Mouse (Mus musculus): ENCODE data around the gene Dnajc15. TPM values are rescaled to one million over a fixed set of nuclear protein-coding genes. Genes with fewer than 3 reads are reported as not detected.

Gene Dnajc15
- total RNA-seq, 2 experiments from 2014 or later: 269 to 282 TPM

- DNase-seq: no peak
These were observed 13.9 kb downstream of the Dnajc15 start for GRCm38 (mm10) chr14:77860841-77861560.

- no peak for DNase-seq
These were observed 15.0 kb downstream of the Dnajc15 start for GRCm38 (mm10) chr14:77859894-77860293.

- DNase-seq: no peak
These were observed 21.0 kb downstream of the Dnajc15 start for GRCm38 (mm10) chr14:77853951-77854350.

DNA sequence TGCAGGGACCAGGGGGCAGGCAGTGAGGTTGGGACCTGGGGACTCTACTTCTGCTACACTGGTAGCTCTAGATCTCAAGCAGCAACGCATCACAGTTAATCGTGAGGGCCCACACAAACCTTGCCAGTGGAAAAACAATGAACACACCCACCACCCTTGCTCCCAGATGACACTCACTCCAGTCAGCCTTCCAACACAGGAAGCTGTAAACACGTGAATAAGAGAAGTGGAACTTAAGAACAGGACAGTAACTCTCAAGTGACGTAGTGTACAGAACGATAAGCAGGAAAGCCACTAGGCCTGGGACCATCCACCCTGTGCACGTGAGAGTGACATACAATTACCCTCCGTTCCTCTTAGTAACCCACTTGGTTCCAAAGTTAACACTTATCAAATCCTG is 25.1 kb downstream of the Dnajc15 start:
- DNase-seq: peak; percentile 22 to 29

DNA sequence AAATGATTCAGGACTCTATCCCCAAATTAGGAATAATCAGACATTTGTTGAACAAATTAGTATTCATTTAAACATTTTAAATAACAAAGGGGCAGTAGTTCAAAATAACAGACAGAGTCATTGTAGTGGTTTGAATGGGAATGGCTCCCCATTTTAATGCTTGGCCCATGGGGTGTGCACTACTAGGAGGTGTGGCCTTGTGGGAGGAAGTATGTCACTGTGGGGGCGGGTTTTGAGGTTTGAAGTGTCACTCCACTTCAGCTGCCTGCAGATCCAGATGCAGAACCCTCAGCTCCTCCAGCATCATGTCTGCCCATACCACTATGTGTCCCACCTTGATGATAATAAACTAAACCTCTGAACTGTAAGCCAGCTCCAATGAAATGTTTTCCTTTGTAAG is 26.6 kb downstream of the Dnajc15 start:
- DNase-seq: no peak

DNA sequence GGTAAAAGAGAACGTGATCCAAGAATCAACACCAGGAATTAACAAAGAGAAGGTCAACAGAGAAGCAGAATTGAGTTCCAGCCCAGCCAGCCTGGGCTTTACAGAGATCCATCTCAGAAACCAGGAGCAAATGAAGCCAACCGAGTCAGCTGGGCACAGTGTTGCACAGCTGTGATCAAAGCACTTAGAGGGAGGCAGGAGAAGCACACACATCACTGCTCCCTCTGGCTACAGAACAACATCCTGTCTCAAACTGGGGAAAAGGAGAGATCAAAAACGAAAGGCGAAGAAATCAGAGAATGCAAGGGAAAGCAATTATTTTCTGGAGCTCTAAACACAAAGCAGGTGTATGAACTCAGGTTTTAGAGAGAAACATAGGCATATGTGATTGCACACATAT is 28.7 kb downstream of the Dnajc15 start:
- no peak for DNase-seq

DNA sequence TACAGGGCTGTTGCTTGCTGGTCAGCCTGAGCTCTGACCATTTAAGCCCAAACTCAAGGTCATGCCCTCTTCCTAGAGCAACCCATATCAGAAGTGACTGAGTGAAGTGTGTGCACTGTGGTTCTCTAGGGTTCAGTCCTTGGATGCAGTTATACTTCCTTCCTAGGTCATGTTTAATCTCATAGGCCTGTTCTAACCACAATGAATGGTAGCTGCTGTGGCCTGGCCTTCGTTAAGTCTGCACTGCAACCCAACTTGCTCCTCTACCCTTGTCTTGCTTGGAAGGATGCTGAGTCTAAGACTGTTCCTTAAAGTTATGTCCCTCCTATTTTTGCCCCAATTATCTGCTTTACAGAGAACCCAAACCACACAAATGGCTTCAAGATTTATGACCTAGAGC is 29.4 kb downstream of the Dnajc15 start:
- DNase-seq: no peak

DNA sequence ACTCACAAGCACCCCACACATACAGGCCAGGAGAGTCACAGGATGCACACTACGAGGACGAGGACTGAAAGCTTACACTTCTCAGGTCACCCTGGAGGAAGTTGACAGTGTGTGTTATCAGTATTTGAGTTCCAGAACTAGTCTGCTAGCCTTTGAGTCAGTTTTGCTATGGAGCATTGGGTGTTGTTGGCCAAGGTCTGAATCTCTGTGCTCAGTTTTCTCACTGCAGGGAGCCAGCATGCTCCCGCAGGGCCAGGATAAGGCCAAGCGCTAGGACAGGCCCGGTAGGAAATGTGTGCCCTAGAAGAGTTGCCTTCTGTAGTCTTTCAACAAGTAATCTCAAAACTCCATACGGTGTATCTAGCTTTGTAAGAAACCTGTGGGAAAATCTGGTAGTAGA is 34.4 kb downstream of the Dnajc15 start:
- no peak for DNase-seq

DNA sequence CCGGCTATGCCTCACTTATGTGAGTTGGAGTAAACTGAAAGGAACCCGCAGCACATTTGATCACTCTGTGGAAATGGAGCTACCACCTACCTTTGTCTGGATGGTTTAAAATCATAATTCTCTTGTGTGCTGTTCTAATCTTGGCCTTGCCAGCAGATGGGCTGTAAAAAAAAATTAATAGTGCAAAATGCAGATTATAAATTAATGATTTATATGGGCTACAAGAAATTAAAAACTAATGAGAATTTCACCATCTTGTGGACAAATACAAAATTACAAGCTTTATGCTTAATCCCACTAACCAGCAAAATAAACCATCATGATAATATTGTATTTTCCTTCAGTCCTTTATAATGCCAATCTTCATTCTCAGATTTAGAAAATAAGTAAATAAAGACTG is 34.8 kb downstream of the Dnajc15 start:
- DNase-seq: no peak

- DNase-seq: peak in 1 of 2 experiments; percentile 22
These were observed 38.1 kb downstream of the Dnajc15 start for GRCm38 (mm10) chr14:77836794-77837193.

- DNase-seq: peak in 1 of 2 experiments; percentile 22
These were observed 42.6 kb downstream of the Dnajc15 start for GRCm38 (mm10) chr14:77832359-77832758.

- DNase-seq: no peak
These were observed 43.0 kb downstream of the Dnajc15 start for GRCm38 (mm10) chr14:77831936-77832335.

GRCm38 (mm10) chr14:77829673-77830072 is 45.3 kb downstream of the Dnajc15 start:
- DNase-seq: no peak

GRCm38 (mm10) chr14:77825891-77826290 is 49.0 kb downstream of the Dnajc15 start:
- no peak for DNase-seq

- DNase-seq: no peak
These were observed 49.8 kb downstream of the Dnajc15 start for GRCm38 (mm10) chr14:77825121-77825520.

DNA sequence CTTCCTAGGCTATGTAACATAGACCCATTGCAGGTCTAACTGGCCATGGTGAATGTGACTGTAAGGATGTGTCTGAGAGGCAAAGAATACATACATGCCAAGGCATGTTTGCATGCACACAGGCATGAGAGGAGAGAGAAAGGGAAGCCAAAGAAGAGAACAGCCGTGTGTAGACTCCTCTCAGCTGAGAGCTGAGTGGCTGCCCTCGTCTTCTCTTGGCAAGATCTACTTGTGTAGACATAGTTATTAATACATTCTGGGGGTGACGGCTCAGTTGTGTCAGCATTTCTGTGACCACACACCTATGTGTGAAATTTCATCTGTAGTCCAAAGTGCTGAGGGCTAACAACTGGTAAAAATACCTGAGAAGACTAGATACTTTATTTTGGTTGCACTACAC is 55.1 kb downstream of the Dnajc15 start:
- DNase-seq: no peak

GRCm38 (mm10) chr14:77817561-77817960 is 57.4 kb downstream of the Dnajc15 start:
- no peak for DNase-seq

DNA sequence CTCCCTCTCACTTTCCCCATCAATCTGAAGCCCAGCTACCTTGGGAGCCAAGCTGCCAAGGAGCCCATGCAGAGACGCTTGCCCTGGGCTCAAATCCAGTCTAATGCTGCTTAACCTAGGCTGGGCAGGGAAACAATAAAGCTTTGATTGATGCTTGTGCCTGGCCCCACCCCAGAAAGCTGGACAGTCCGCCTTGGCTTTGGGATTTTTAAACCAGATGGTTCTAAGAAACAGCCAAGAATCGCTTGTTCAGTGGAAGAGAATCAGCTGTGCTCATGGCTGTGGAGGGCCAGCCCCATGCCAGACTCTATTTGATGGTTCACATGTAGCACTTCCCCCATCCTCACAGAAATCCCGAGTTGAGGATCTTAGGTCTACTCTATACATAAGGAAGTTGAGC is 60.0 kb downstream of the Dnajc15 start:
- peak; percentile 48 to 58 for DNase-seq

GRCm38 (mm10) chr14:77812890-77813289 is 62.0 kb downstream of the Dnajc15 start:
- no peak for DNase-seq

DNA sequence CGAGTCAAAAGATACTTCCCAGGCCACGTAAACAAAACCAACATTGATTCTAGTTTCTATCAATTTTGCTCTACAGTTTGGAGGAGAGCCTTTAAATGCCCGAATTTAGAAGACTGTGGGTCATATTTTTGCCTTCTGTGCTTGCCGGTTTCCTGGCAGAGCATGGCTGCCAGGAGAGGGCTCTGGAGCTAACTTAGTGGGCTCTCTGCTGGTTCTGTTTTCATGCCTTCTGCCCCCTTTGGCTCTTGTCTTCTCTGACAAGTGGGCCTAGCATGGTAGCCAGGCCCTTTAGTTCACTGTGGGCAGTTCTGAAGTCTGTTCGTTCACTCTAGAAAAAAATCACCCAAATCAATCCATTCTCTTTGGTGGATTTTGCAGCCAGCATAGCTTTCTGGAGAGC is 63.5 kb downstream of the Dnajc15 start:
- DNase-seq: no peak

GRCm38 (mm10) chr14:77807836-77808235 is 67.1 kb downstream of the Dnajc15 start:
- no peak for DNase-seq

DNA sequence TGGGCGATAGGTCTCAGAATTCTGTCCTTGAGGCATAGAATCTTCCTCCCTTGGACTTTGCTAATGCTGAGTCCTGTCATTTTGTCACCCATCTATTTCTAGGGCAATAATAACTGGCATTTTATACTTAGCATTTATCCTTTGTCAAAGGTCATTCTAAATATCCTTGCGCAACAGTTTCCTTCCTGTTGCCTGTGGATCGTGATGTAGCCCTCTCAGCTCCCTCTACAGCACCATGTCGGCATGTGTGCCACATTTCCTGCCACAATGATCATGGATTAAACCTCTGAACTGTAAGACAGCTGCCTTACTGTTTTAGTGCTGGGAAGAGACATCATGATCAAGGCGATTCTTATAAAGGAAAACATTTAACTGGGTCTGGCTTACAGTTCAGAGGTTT is 68.6 kb downstream of the Dnajc15 start:
- DNase-seq: no peak

DNA sequence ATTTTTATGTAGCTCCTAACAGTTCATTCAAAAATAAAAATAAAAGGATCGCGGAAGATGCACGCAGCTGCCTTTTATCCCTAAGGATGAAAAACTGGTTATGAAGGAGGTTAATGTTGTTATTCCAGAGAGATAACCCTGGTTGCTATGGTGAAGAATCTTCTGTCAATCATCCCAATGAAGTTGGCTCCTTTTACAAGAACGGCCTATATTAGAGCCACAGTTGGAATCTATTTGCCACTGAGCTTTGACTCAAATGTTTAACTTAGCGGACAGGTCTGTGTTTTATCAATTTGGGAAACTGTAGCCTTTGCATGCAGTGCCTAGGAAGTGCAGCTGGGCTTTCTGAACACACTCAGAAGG is 72.7 kb downstream of the Dnajc15 start:
- DNase-seq: no peak

GRCm38 (mm10) chr14:77801571-77802267 is 73.2 kb downstream of the Dnajc15 start:
- DNase-seq: no peak

All from heart, adult 18-20 months (tissue).